Mouse (Mus musculus) adrenal gland (tissue): Measurements from ENCODE around the gene Ppp1r35.
"Not testable (repeated sequence)": the region's sequence is repeated elsewhere in the genome, so short reads cannot be mapped to it uniquely, and the experiment has no call there.

ENCODE experiments used
- intact Hi-C: fragments of 180-260 bp; cut with DNase I; formaldehyde crosslinking; loops from one replicate; pipeline ENCODE4 v1.15.1; 2025

Gene Ppp1r35

DNA sequence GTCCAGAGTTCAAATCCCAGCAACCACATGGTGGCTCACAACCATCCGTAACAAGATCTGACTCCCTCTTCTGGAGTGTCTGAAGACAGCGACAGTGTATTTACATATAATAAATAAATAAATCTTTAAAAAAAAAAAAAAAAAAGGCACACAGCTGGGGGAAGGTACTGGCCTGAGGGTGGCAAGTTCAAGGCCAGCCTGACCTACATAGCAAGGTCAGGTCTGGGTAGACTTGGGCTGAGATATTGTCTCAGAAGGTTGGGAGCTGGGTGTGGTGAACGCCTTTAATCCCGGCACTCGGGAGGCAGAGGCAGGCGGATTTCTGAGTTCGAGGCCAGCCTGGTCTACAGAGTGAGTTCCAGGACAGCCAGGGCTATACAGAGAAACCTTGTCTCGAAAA is 28.4 kb upstream of the Ppp1r35 start:
- intact Hi-C loops = not testable (repeated sequence)

- intact Hi-C loops = no loop called here
These were observed 27.3 kb upstream of the Ppp1r35 start for GRCm38 (mm10) chr5:137751221-137751887.

DNA sequence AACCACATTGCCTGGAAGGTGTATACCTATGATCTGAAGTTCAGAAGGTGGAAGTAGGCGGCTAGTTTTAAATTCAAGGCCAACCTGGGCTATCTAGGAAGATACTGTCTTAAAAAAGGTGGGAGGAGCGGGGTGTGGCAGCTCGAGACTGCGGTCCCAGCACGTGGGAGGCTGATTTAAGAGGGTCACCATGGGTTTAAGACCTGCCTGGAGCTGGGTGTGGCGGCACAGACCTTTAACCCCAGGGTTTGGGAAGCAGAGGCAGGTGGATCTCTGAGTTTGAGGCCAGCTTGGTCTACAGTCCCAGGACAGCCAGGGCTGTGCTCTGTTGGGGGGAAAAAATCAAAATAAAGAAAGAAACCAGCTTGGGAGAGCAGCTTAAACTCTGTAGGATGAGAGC is 26.7 kb upstream of the Ppp1r35 start:
- intact Hi-C loops = no loop called here

DNA sequence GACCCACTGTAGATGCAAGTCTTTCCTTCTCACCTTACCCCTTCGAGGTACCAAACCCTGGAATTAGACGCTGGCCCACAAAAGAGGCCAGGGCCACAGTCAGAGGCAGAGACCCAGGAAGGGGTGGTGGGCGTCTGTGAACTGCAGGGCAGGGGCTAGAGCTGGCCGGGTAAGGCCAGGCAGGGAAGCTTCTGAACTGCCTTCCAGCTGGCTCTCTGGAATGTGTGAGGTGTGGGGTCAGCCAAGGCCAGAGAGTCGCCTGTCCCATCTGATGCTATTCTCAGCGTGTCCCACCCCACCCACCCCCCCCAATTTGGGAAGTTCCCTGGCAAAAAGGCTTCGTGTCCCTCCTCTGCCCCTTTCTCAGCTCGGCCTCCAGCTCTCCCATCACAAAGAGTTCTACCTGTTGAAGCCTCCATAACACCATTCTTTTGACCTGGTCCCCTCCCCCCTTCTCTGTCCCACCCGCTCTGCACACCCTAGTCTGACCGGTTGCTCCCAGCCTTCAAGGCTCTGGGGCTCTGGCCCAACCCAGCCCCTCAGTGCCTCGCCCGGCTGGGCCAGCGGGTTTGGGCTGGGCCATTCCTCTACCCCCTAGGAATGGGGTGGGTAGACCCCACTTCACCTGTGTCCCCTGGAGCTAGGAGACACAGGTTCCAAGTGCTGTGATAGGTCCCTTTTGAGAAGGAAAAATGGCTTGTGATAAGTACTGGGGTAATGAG is 25.4 kb upstream of the Ppp1r35 start:
- intact Hi-C loops = no loop called here

- intact Hi-C loops = no loop called here
These were observed 23.2 kb upstream of the Ppp1r35 start for GRCm38 (mm10) chr5:137755425-137755824.

DNA sequence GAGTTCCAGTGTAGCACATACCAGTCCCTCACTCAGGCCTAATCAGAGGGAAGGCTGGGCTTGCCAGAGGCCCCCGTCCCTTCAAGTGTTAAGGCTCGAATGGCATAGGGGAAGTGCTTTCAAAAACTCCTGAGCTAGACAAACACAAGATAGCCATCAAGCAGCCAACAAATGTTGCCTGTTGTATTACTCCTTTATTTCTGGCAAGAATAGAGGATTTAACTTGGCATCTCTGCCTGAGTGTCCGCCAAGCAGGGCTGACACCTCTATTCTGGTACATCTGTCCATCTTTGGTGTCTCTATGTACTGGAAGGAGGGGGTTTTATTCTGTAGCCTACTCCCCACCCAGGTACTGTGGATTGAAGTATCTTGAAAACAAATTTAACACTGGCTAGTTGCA is 22.5 kb upstream of the Ppp1r35 start:
- intact Hi-C loops = loop anchor here (2.0 kb wide), 1 partner anchor 99 kb away; no protein-coding TSS in a partner anchor

DNA sequence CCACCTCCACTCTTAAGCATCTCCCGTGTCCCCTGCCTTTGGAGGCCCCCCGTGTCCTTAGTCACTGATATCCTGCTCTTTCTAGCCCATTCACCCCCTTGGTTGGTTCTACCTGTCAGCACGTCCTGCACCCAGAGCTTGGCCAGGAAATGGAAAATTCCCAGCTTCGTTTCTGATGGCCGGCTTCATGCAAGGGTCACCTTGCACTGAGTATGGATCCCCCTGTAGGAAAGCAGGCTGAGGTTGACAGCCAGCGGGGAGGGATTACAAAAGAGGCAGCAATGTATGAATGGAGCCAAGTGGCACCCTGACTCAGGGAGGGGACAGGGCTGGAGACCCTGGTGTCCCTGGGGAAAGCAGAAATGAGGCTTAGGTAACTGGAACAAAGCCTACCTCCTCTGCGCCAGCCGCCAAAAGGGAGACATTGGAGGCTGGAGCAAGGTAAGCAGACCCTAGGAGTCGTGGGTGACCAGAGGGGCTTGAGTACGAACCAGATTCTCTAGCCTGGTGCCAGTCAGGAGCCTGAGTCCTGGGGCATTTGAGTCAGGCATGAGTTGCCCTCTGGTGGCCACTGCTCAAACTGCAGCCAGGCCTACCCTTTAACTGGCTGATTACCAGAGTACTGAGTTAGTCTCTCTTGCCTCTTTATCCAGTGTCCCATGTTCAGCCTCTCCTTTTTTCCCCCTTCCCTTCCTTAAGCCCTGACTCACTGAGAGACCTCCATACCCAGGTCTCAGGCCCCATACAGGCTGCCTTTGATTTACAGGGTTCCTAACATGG is 21.6 kb upstream of the Ppp1r35 start:
- intact Hi-C loops = loop anchor here (2.0 kb wide), 1 partner anchor 100 kb away; no protein-coding TSS in a partner anchor

DNA sequence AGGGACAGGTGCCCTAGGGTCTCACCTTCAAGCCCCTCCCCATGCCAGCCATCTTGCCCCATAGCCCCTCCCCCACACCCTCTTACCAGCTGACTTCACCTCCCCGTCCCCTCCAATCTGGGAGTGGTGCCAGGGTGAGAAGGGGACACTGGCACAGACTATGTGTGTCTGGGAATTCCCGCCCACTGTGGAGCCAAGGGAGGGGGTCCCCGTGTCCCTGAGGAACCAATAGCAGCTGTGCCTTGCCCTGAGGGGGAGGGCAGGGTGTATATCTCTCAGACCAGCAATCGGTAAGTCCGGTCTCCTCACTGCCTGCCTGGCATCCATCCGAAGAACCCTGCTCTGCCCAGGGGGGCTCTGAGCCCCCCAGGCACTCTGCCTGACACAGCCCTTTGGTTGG is 20.8 kb upstream of the Ppp1r35 start:
- intact Hi-C loops = loop anchor here (2.0 kb wide), 1 partner anchor 101 kb away; no protein-coding TSS in a partner anchor

GRCm38 (mm10) chr5:137758921-137759534 is 19.6 kb upstream of the Ppp1r35 start:
- intact Hi-C loops = no loop called here

DNA sequence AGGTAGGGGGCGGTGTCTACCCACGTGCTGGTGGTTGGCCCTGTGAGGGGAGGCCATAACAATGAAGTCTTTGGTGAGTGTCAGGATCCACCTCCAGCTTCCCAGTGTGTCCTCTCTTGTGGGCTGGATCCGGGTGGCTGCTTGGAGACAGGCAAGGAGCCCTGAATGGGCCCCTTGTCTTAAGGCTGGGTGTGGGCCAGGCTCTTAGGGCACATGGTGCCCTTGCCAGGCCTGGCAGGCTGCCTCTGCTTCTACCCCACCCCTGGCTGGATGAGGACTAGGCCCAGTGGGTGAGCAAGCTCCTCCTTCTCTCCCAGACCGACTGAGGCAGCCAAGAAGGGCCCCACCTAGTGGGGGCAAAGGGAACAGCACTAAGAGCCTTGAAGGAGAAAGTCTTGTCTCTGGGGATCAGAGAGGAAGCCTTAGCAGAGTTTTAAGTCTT is 18.7 kb upstream of the Ppp1r35 start:
- intact Hi-C loops = no loop called here

DNA sequence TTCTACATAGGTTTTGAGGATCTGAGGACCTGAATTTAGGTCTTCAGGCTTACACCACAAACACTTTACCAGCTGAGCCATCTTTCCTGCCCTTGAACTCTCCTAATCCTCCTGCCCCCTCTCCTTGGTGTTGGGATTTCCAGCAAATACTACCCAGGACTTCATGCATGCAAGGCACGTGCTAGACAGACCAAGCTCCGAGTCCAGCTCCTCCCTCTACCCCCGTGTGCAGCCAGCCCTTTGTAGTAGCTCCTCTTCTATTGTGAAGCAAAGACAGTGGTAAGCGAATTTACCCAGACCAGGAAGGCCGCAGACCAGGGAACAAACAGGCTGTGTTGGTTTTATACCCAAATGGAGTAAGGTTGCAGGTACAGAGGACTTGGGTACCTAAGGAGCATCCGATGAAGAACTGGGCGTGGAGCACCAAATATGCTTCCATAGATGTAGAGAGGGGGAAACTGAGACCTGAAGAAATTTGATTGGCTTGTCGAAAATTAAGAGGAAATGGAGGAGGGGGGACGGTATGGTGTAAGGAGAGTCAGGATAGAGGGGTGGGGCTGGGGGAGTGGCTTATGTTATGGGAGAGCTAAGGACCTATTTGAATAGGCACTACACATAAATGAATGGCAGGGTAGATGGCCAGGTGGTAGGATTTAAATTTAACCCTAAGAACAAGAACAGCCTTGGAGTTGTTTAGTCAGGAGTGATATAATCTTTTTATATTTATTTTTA is 13.9 kb upstream of the Ppp1r35 start:
- intact Hi-C loops = no loop called here

- intact Hi-C loops = no loop called here
These were observed 12.4 kb upstream of the Ppp1r35 start for GRCm38 (mm10) chr5:137766270-137766669.

- intact Hi-C loops = no loop called here
These were observed 10.2 kb upstream of the Ppp1r35 start for GRCm38 (mm10) chr5:137768475-137768874.

DNA sequence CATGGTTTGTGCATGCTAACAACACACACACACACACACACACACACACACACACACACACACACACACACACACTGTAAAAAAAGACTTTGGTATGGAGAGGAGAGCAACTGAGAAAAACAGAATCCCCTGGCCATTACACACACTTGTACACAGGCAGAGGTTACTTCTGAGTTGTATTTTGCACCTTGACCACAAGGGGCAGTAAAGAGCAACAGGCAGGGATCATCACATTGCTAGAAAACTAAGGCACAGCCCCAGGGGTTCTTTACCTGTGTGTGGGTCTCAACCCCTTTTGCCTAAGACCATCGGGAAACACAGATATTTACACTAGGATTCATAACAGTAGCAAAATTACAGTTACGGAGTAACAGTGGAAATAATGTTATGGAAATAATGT is 7.9 kb upstream of the Ppp1r35 start:
- intact Hi-C loops = no loop called here

GRCm38 (mm10) chr5:137772755-137773154 is 5.9 kb upstream of the Ppp1r35 start:
- intact Hi-C loops = no loop called here

- intact Hi-C loops = no loop called here
These were observed 2.9 kb upstream of the Ppp1r35 start for GRCm38 (mm10) chr5:137775587-137776290.

GRCm38 (mm10) chr5:137776408-137776918 is 2.2 kb upstream of the Ppp1r35 start:
- intact Hi-C loops = no loop called here

GRCm38 (mm10) chr5:137777267-137777845 is 1.3 kb upstream of the Ppp1r35 start:
- intact Hi-C loops = no loop called here
